Mouse (Mus musculus): ENCODE measurements at regions not wholly inside any gene's neighbourhood (a gene's known extent, or its start where the extent isn't known, plus 50 kb on each side); places are given as distances from the start of the nearest gene placed in this dataset.

- TF ChIP-seq NANOG (IDR thresholded peaks at IDR 0.05; ENCODE audit: borderline replicate concordance, low read length) (no peak), CTCF (conservative IDR thresholded peaks at IDR 0.05; ENCODE audit: low read length) (no peak)
Observed at GRCm38 (mm10) chr3:142941319-142942024, 59.7 kb upstream of the Pkn2 start.
